Mouse (Mus musculus): ENCODE results near the gene Npnt. TPM values are rescaled to one million over a fixed set of nuclear protein-coding genes. Genes with fewer than 3 reads are reported as not detected.

Gene Npnt
- total RNA-seq, 2 experiments from 2014 or later, result not detected

- ATAC-seq (ENCODE audit: poor library complexity, severe bottlenecking), result no peak
These were observed 9.7 kb downstream of the Npnt start for GRCm38 (mm10) chr3:132940181-132940990.

GRCm38 (mm10) chr3:132939006-132939405 is 11.1 kb downstream of the Npnt start:
- ATAC-seq (ENCODE audit: poor library complexity, severe bottlenecking), result no peak

DNA sequence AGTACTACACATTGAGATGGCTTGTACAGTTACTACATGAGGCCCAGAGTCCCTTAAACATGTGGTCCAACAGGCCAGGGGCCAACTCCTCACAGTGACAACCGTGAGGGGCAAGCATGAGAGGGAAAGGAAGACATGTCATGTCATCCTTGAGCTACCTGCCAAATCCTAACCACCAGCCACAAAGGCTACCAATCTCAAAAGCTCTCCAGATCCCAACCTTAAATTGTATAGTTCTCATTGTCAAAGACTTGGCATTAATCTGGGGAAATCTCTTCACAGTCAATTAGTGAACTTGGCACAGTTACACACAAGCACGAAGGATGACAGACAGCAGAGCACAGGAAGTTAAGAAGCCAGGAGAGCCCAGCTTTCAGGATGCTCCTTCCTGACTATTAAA is 15.4 kb downstream of the Npnt start:
- ATAC-seq (ENCODE audit: poor library complexity, severe bottlenecking), result no peak

GRCm38 (mm10) chr3:132931526-132931925 is 18.6 kb downstream of the Npnt start:
- ATAC-seq (ENCODE audit: poor library complexity, severe bottlenecking), result no peak

DNA sequence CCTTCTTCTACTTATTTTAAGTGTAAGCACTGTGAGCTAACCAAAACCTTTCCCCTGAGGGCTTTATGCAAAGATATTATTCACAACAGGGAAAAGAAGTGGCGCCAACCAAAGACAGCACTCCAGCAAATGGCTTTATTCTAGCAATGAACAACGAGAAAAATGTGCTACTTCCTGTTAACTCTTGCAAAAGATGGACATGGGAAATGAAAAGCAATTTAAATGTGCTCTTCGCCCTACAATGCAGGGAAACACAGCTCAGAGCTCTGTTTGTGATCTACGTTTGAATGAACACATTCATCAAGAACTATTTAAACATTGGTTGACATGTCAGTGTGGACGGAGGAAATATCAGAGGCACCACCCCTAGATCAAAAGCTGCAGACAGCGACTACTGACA is 20.2 kb downstream of the Npnt start:
- ATAC-seq (ENCODE audit: poor library complexity, severe bottlenecking), result no peak

- no peak for ATAC-seq (ENCODE audit: poor library complexity, severe bottlenecking)
These were observed 21.9 kb downstream of the Npnt start for GRCm38 (mm10) chr3:132928186-132928585.

DNA sequence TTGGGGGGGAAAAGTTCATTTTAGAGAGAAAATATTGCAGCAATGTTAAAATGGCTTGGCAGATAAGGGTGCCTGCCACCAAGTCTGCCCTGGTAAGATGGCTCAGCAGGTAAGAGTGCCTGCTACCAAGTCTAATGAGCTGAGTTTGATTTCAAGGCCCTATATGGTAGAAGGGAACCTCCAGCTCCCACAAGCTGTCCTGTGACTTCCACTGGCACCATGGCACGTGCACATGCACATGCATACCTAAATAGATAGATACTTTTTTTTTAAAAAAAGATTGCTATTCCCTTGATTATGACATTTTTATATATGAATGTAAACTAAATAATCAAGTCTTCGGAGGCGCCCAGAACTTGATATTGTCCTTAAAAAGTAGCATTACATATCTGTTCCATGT is 30.3 kb downstream of the Npnt start:
- ATAC-seq (ENCODE audit: poor library complexity, severe bottlenecking), result no peak

GRCm38 (mm10) chr3:132919240-132919639 is 30.9 kb downstream of the Npnt start:
- ATAC-seq (ENCODE audit: poor library complexity, severe bottlenecking), result no peak

- ATAC-seq (ENCODE audit: poor library complexity, severe bottlenecking), result no peak
These were observed 32.6 kb downstream of the Npnt start for GRCm38 (mm10) chr3:132917356-132918090.

DNA sequence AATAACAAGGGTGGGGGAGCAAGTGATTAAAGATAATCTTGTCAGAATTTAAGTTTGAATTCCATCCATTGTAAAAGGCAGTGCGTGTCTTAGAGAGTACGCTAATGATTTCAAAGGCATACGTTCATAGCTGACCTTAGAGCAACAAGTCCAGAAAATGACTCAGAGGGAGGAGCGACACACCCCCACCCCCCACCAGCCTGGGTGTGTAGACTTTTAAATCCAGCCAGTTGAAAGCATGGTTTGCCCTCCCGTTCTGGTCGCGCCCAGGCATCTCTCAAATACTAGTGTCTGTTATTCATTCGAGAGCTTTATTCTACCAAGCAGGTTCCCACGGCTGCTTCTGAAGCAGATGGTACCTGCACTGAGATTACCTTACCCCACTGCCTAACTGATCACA is 34.4 kb downstream of the Npnt start:
- ATAC-seq (ENCODE audit: poor library complexity, severe bottlenecking), result no peak

GRCm38 (mm10) chr3:132912420-132912819 is 37.7 kb downstream of the Npnt start:
- no peak for ATAC-seq (ENCODE audit: poor library complexity, severe bottlenecking)

DNA sequence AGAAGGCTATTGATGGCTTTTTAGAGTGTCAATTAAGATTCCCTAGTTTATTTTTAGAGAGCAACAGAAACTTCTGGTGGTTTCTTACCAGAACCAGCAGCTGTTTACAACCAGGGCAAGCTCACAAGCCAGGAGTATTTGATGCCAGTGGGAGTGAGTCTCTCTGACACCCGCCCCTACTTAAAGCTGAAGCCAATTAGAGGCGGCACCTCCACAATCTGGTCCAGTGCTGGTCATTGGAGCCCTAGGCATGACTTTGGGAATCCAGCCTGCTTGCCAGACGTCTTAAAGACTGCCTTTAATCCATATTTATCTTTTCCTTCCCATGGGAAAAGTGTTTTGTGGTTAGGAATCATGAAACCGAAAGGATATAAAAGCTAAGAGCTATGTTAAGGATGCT is 38.4 kb downstream of the Npnt start:
- ATAC-seq (ENCODE audit: poor library complexity, severe bottlenecking), result no peak

DNA sequence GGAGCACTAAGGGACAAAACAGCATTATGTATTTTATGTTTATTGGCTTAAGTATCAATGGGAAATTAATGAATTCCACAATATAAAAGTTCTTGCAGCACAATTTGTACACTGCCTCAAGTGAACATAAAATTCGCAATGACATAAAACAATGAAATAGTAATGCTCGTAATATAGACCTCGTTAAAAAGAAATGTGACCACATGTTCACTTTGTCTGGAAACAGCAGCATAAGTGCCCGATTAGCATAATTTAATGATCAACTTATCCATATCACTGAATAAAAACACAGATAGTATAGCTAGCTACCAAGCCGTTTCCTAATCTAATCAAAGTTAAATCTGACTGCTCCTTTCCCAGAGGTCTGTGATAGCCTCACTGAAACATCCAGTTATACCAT is 39.4 kb downstream of the Npnt start:
- no peak for ATAC-seq (ENCODE audit: poor library complexity, severe bottlenecking)

GRCm38 (mm10) chr3:132909736-132910135 is 40.4 kb downstream of the Npnt start:
- no peak for ATAC-seq (ENCODE audit: poor library complexity, severe bottlenecking)

- no peak for ATAC-seq (ENCODE audit: poor library complexity, severe bottlenecking)
These were observed 42.4 kb downstream of the Npnt start for GRCm38 (mm10) chr3:132907506-132908203.

- ATAC-seq (ENCODE audit: poor library complexity, severe bottlenecking), result no peak
These were observed 44.7 kb downstream of the Npnt start for GRCm38 (mm10) chr3:132905224-132905930.

DNA sequence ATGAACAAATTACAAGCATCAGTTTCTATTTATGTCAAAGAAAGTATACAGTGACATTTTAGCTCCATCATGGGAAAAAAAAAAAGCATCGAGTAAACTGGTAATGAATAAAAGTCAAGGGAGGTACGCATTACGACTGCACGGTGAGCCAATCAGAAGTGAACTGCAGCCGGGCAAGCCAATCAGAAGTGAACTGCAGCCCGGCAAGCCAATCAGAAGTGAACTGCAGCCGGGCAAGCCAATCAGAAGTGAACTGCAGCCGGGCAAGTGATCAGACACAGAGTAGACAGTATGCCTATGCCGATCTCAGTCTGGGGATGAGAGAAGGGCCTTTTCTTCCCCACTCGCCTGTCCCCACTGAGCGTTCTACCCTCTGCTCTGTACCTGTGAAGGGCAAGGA is 46.7 kb downstream of the Npnt start:
- ATAC-seq (ENCODE audit: poor library complexity, severe bottlenecking), result no peak

DNA sequence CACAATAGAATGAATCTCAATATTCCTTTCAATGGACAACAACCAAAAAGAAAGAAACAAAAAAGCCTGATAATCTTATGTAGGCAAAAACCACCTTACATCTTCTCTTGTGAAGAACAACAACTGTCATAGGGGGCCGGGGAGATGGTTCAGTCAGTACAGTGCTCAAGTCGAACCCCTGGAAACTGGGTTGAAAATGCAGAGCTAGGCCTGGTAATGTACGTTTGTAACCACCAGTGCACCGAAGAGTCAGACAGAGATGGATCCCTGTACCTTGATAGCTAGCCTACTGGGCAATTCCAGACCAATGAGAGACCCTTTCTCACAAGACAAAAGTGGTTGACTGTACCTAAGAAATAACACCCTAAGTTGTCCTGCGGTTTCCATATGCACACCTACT is 47.2 kb downstream of the Npnt start:
- ATAC-seq (ENCODE audit: poor library complexity, severe bottlenecking), result no peak

- no peak for ATAC-seq (ENCODE audit: poor library complexity, severe bottlenecking)
These were observed 47.9 kb downstream of the Npnt start for GRCm38 (mm10) chr3:132902206-132902605.

- no peak for ATAC-seq (ENCODE audit: poor library complexity, severe bottlenecking)
These were observed 52.2 kb downstream of the Npnt start for GRCm38 (mm10) chr3:132897891-132898290.

DNA sequence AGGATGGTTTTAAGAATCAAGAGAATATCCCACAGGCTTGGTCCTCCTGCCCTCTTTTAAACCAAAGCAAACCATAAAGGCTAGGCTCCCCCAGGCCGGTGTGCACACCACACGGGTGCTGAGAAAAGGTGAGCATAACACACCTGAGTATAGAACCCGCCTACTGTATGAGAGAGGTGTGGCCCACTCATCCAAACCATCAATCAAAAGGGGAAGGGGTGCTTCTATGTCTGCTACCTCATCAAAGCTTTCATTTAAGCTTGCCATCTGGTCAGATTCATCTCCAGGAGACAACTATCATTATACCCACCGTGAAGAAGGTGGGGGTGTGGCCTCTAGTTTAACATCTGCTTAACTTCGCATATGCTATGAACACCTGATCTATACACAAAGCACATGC is 52.7 kb downstream of the Npnt start:
- no peak for ATAC-seq (ENCODE audit: poor library complexity, severe bottlenecking)

Measured in megakaryocyte, adult 5-6 weeks (primary cell).